Mouse (Mus musculus): ENCODE data around the gene Scly. TPM values are rescaled to one million over a fixed set of nuclear protein-coding genes. Genes with fewer than 3 reads are reported as not detected.
A peak's percentile ranks its signal among the peaks of the same experiment; 100 is the strongest.

Gene Scly
- polyA plus RNA-seq, 1 experiment from 2014 or later, result 12.2 TPM

- peak overlapping the region; percentile 63 for H3K4me2 ChIP-seq
- H3K9ac ChIP-seq, result peak overlapping the region; percentile 60; the same call in 1 of the 2 replicates
- WGBS, result 3% methylated on average over 68 of the region's 68 CpGs
- peak overlapping the region; percentile 33 for H3K4me3 ChIP-seq
- H3K36me3 ChIP-seq, result no peaks in the 10 kb centered on the region
- H3K27ac ChIP-seq, result no peak overlapping the region
- ATAC-seq (ENCODE audit: low FRiP score), result peak; percentile 47; the same call in 1 of the 2 replicates
- peaks cover 48% of the 10 kb centered on the region for H3K27me3 ChIP-seq
- H3K9me3 ChIP-seq, result no peaks in the 10 kb centered on the region
- H3K4me1 ChIP-seq (replicated peaks), result peaks cover 18% of the 10 kb centered on the region
Observed at GRCm38 (mm10) chr1:91344921-91345685, 47.0 kb downstream of the Scly start.

- no peak overlapping the region for H3K9ac ChIP-seq
- peak; percentile 67; the same call in 1 of the 2 replicates for ATAC-seq (ENCODE audit: low FRiP score)
- no peak overlapping the region for H3K4me2 ChIP-seq
- H3K27me3 ChIP-seq, result peaks cover 48% of the 10 kb centered on the region
- H3K4me3 ChIP-seq, result no peak overlapping the region
- no peak overlapping the region for H3K27ac ChIP-seq
- H3K36me3 ChIP-seq, result no peaks in the 10 kb centered on the region
- H3K4me1 ChIP-seq (replicated peaks), result peaks cover 18% of the 10 kb centered on the region
- WGBS, result 33% methylated on average over 3 of the region's 3 CpGs
- no peaks in the 10 kb centered on the region for H3K9me3 ChIP-seq
Observed at GRCm38 (mm10) chr1:91346892-91347291, 48.8 kb downstream of the Scly start.

DNA sequence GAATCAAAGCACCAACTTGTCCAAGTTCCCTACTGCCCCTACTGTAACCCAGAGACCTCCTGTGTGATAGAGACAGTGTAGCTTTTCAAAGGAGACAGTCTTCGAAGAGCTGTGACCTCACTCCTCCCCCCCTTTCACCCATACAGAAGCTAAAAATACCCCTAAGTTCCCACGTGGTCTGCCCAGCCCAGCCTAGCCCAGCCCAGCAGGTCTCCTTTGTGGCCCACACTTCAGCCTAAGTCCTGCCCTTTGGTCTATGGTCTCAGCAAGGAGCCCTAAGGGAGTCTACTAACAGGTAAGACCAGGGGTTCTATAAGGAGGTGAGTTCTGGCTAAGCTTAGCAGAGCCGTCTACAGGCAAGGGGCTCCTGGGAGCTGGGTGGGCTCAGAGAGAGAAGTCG is 52.7 kb downstream of the Scly start, which contains the start of gene Klhl30:
Klhl30 (plus strand) TSS at position 176 of the 400 bp plus-strand sequence.
- no peaks in the 10 kb centered on the region for H3K4me1 ChIP-seq (replicated peaks)
- peaks cover 11% of the 10 kb centered on the region for H3K27me3 ChIP-seq
- H3K4me2 ChIP-seq, result no peak within 1 kb of the TSS
- ATAC-seq (ENCODE audit: low FRiP score), result no peak
- H3K9me3 ChIP-seq, result no peaks in the 10 kb centered on the region
- no peak within 1 kb of the TSS for H3K27ac ChIP-seq
- WGBS, result 66% methylated on average over 4 of the region's 4 CpGs
- H3K4me3 ChIP-seq, result no peak within 1 kb of the TSS
- no peaks in the 10 kb centered on the region for H3K36me3 ChIP-seq
- no peak within 1 kb of the TSS for H3K9ac ChIP-seq

DNA sequence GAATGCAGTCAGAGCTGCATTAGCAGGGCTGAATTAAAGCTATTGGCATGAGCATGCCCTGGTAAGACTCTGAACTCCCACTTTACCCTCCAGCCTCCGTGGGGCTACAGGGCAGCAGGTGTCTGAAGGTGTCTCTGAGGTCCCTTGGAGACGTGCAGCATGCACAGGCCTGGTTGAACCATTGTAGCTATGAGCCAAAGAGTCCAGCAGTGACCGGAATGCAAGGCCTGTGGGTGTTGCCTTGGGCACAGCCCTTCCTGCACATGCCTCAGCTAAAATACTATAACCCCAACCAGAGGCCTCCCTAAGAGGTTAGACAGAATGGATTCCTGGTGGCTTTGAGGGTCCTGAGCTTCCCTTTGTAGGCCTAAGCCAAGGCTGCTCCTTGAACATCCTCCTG is 53.1 kb downstream of the Scly start:
- H3K4me1 ChIP-seq (replicated peaks), result no peaks in the 10 kb centered on the region
- 89% methylated on average over 3 of the region's 3 CpGs for WGBS
- H3K4me3 ChIP-seq, result no peak overlapping the region
- no peaks in the 10 kb centered on the region for H3K9me3 ChIP-seq
- peaks cover 6% of the 10 kb centered on the region for H3K27me3 ChIP-seq
- H3K4me2 ChIP-seq, result no peak overlapping the region
- no peak for ATAC-seq (ENCODE audit: low FRiP score)
- H3K9ac ChIP-seq, result no peak overlapping the region
- no peaks in the 10 kb centered on the region for H3K36me3 ChIP-seq
- H3K27ac ChIP-seq, result no peak overlapping the region

DNA sequence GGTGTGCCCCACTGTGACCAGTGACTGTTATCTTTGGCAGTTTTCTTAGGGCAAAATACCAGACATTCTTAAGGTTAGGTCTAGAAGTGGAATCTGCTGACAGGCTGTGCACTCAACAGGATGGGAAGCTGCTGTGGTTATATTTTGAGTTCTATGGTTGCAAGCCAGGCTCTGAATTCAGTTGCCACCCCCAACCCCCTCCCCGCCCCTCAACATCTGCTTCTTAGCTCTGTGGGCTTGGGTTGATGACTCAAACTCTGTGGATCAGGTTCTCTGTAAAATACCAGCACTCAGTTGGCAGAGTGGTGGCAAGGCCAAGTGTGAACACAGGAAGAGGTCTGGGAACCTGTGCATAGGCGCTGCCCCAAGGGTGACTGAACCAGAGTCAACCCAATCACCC is 54.1 kb downstream of the Scly start:
- H3K27me3 ChIP-seq, result no peaks in the 10 kb centered on the region
- H3K4me1 ChIP-seq (replicated peaks), result no peaks in the 10 kb centered on the region
- no peak overlapping the region for H3K4me2 ChIP-seq
- WGBS, result 88% methylated on average over 2 of the region's 2 CpGs
- no peak for ATAC-seq (ENCODE audit: low FRiP score)
- H3K4me3 ChIP-seq, result no peak overlapping the region
- H3K9me3 ChIP-seq, result no peaks in the 10 kb centered on the region
- no peak overlapping the region for H3K27ac ChIP-seq
- no peaks in the 10 kb centered on the region for H3K36me3 ChIP-seq
- H3K9ac ChIP-seq, result no peak overlapping the region

DNA sequence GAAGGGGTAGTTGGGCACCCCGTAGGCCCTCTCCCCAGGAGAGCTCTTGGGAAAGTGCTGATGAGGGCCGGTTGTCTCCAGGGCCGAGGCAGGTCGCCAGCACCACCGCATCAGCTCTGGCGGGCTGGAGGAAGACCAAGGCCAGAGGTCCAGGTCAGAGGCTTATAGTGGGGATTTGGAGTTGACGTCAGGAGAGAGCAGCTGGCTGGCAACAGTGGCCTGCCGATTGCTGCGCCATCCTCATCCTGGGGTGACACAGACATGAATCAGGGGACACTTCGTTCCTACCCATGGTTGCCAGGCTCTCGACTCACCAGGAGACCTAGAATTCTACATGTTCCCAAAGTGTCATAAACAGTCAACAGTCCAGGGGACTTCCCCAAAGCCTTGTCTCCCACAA is 58.0 kb downstream of the Scly start:
- no peaks in the 10 kb centered on the region for H3K9me3 ChIP-seq
- whole genome bisulfite sequencing, result 90% methylated on average over 11 of the region's 11 CpGs

DNA sequence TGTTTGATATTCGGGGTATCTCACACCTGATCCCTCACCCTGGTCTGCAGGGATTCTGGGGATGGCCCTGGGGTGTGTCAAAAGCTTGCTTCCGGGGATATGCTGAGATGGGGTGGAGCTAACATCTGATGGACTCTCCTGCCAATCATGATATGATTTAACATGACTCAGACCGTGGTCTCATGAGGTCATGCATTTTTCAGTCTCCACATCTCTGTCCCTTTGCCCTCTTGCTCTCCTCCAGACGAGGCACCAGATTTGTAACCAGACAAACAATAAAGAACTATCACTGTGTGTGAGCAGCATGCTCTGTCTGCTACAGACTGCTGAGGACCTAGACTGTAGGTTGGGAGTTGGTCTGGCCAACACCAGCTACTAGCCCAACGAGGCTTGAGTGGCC is 64.0 kb downstream of the Scly start:
- no peak overlapping the region for H3K27ac ChIP-seq
- H3K36me3 ChIP-seq, result no peaks in the 10 kb centered on the region
- no peak overlapping the region for H3K9ac ChIP-seq
- no peak overlapping the region for H3K4me3 ChIP-seq
- peaks cover 9% of the 10 kb centered on the region for H3K4me1 ChIP-seq (replicated peaks)
- peaks cover 7% of the 10 kb centered on the region; the same call in 1 of the 2 replicates for H3K9me3 ChIP-seq
- no peak overlapping the region for H3K4me2 ChIP-seq
- WGBS, result 87% methylated on average over 5 of the region's 5 CpGs
- ATAC-seq (ENCODE audit: low FRiP score), result no peak
- peaks cover 23% of the 10 kb centered on the region for H3K27me3 ChIP-seq

More for the DNA sequence above, 58.0 kb downstream of the Scly start:
- no peak overlapping the region for H3K4me2 ChIP-seq
- no peaks in the 10 kb centered on the region for H3K4me1 ChIP-seq (replicated peaks)
- no peaks in the 10 kb centered on the region for H3K27me3 ChIP-seq
- H3K36me3 ChIP-seq, result no peaks in the 10 kb centered on the region
- H3K27ac ChIP-seq, result no peak overlapping the region
- ATAC-seq (ENCODE audit: low FRiP score), result no peak
- no peak overlapping the region for H3K4me3 ChIP-seq
- H3K9ac ChIP-seq, result no peak overlapping the region

- Histone ChIP-seq H3K9ac (no peak overlapping the region), H3K4me2 (no peak overlapping the region), H3K36me3 (peaks cover 11% of the 10 kb centered on the region), H3K4me1 (replicated peaks) (peaks cover 9% of the 10 kb centered on the region), H3K4me3 (no peak overlapping the region), H3K27ac (no peak overlapping the region), H3K9me3 (peaks cover 7% of the 10 kb centered on the region; the same call in 1 of the 2 replicates), H3K27me3 (peaks cover 30% of the 10 kb centered on the region)
- no peak for ATAC-seq (ENCODE audit: low FRiP score)
- 93% methylated on average over 16 of the region's 16 CpGs for WGBS
Observed at GRCm38 (mm10) chr1:91364822-91365644, 66.9 kb downstream of the Scly start.

DNA sequence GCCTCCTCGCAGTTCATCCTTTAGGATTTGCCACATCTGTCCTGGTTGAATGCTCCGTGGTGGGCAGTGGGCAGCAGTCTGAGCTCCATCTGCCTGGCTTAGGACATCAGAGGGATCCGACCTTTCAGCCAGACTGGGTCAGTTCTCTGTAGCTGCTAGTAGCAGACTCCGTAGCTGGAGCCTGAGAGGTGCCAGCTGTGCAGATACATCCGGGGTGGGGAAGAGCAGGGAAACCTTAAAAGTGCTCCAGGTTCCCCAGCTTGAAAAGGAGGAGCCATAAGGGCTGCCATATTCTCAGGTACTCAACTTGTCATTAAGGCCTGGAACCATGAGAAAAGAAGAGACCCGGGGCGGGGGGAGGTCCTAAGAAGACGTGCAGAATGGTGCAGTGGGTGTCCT is 67.7 kb downstream of the Scly start:
- WGBS, result 29% methylated on average over 8 of the region's 8 CpGs
- no peak for ATAC-seq (ENCODE audit: low FRiP score)
- Histone ChIP-seq H3K4me3 (peak overlapping the region; percentile 38), H3K9me3 (peaks cover 7% of the 10 kb centered on the region; the same call in 1 of the 2 replicates), H3K27ac (no peak overlapping the region), H3K4me1 (replicated peaks) (peaks cover 9% of the 10 kb centered on the region), H3K27me3 (peaks cover 30% of the 10 kb centered on the region), H3K36me3 (peaks cover 19% of the 10 kb centered on the region), H3K4me2 (peak overlapping the region; percentile 64), H3K9ac (peak overlapping the region; percentile 67; the same call in 1 of the 2 replicates)

GRCm38 (mm10) chr1:91366215-91367108 is 68.3 kb downstream of the Scly start, which contains the start of gene Erfe:
TSS of gene Erfe (plus strand) at chr1:91366430.
- WGBS, result under 1% methylated on average over 65 of the region's 68 CpGs
- no peak within 1 kb of the TSS for H3K27ac ChIP-seq
- peak within 1 kb of the TSS; percentile 67 for H3K9ac ChIP-seq
- H3K4me2 ChIP-seq, result peak within 1 kb of the TSS; percentile 64
- peak within 1 kb of the TSS; percentile 38 for H3K4me3 ChIP-seq
- H3K9me3 ChIP-seq, result peaks cover 7% of the 10 kb centered on the region; the same call in 1 of the 2 replicates
- peaks cover 30% of the 10 kb centered on the region for H3K27me3 ChIP-seq
- peaks cover 25% of the 10 kb centered on the region for H3K36me3 ChIP-seq
- H3K4me1 ChIP-seq (replicated peaks), result peaks cover 9% of the 10 kb centered on the region
- peak; percentile 57; the same call in 1 of the 2 replicates for ATAC-seq (ENCODE audit: low FRiP score)

DNA sequence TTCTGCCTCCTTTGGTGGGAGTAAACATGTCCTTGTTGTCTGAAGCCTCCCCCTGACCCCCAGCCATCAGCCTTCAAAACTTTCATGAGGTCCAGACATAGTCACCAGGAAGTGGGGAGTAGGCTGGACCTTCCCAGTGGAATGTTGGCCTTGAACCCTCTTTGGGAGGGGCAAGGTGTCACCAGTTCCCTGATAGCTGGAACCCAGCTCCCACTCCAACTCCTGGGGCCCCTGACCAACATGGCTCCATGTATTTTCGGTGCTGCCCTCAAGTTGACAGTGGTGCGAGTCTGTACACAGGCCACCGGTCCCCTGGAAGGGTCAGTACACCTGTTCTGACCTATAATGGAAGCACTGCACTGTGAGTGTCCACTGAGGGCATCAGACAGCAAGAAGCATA is 69.2 kb downstream of the Scly start:
- peaks cover 30% of the 10 kb centered on the region for H3K27me3 ChIP-seq
- no peak overlapping the region for H3K4me3 ChIP-seq
- WGBS, result 83% methylated on average over 3 of the region's 3 CpGs
- peaks cover 7% of the 10 kb centered on the region; the same call in 1 of the 2 replicates for H3K9me3 ChIP-seq
- no peak for ATAC-seq (ENCODE audit: low FRiP score)
- H3K9ac ChIP-seq, result no peak overlapping the region
- H3K36me3 ChIP-seq, result peaks cover 34% of the 10 kb centered on the region
- H3K4me1 ChIP-seq (replicated peaks), result peaks cover 9% of the 10 kb centered on the region
- no peak overlapping the region for H3K27ac ChIP-seq
- H3K4me2 ChIP-seq, result no peak overlapping the region
